Mouse (Mus musculus) spleen, adult 2 months (tissue): ENCODE results near the gene Tlcd1. TPM values are rescaled to one million over a fixed set of nuclear protein-coding genes. Genes with fewer than 3 reads are reported as not detected.

Experiments used
- DNase-seq, 2 experiments: peaks; one replicate each; pipeline versions ENCODE4 v3.0.0 to v3.0.0-alpha.2; 2012 to 2021; ENCODE audit warnings: low spot score in 2 of 2, low read depth in 1 of 2
- H3K27ac ChIP-seq: fragments of 200-500 bp; 2 replicates; pipeline ENCODE4 v1.5.1; 2012; ENCODE audit warnings: low read length, inconsistent platforms; ENCODE audit not compliant: insufficient read depth
- H3K27me3 ChIP-seq: fragments of 200-500 bp; 2 replicates; pipeline ENCODE4 v1.6.1; 2012; ENCODE audit warnings: mild to moderate bottlenecking, moderate library complexity, low read length, inconsistent platforms; ENCODE audit not compliant: control insufficient read depth, insufficient read depth
- H3K36me3 ChIP-seq: fragments of 200-500 bp; 2 replicates; pipeline ENCODE4 v1.6.1; 2012; ENCODE audit warnings: mild to moderate bottlenecking, low read length, inconsistent platforms; ENCODE audit not compliant: control insufficient read depth, insufficient read depth
- H3K4me1 ChIP-seq: fragments of 200-500 bp; 2 replicates; pipeline ENCODE4 v1.6.1; 2011; ENCODE audit warnings: inconsistent platforms; ENCODE audit not compliant: control insufficient read depth, insufficient read depth, insufficient read length
- H3K4me3 ChIP-seq: fragments of 200-500 bp; 2 replicates; pipeline ENCODE4 v1.5.1; 2011; ENCODE audit warnings: mild to moderate bottlenecking, inconsistent platforms; ENCODE audit not compliant: insufficient read depth, insufficient read length; ENCODE audit errors: extremely low read depth
- CTCF ChIP-seq: fragments of 200-500 bp; IDR thresholded peaks from 2 replicates; pipeline ENCODE4 v1.5.1; 2011; ENCODE audit warnings: mild to moderate bottlenecking, inconsistent platforms; ENCODE audit not compliant: insufficient read depth, insufficient read length, insufficient replicate concordance; ENCODE audit errors: extremely low read depth
- POLR2A ChIP-seq: fragments of 200-500 bp; IDR thresholded peaks from 2 replicates; pipeline ENCODE4 v1.6.1; 2011; ENCODE audit warnings: low read depth, low read length, inconsistent platforms
- WGBS: fragments of 180-500 bp; shearing (Covaris S2); methylation state at CpG from one replicate; pipeline ENCODE4 v1.1.7; 2018; 5-methylcytosine and 5-hydroxymethylcytosine counted together
- polyA plus RNA-seq: library from polyadenylated mRNA; depleted of rRNA; stranded (reverse); fragments of >200 nt; gene quantifications from 2 replicates; pipeline ENCODE4 v1.2.3, GENCODE M21; 2012

The Tlcd1 gene
- polyA plus RNA-seq, 1 experiment, result 10.4 TPM

GRCm38 (mm10) chr11:78137584-78137983 lies 38.9 kb upstream of the Tlcd1 start:
- TF ChIP-seq POLR2A, result no peak
- no peak for TF ChIP-seq CTCF
- Histone ChIP-seq H3K36me3 (no peaks in the 10 kb centered on the region), H3K4me3 (no peak overlapping the region), H3K27me3 (no peaks in the 10 kb centered on the region), H3K4me1 (no peaks in the 10 kb centered on the region), H3K27ac (no peak overlapping the region)
- DNase-seq, result no peak
- 89% methylated on average over 4 of the region's 4 CpGs for WGBS

- Histone ChIP-seq H3K36me3 (no peaks in the 10 kb centered on the region), H3K4me1 (no peaks in the 10 kb centered on the region), H3K27ac (no peak overlapping the region), H3K4me3 (no peak overlapping the region), H3K27me3 (no peaks in the 10 kb centered on the region)
- no peak for TF ChIP-seq CTCF
- TF ChIP-seq POLR2A, result no peak
- no peak for DNase-seq
- WGBS, result 90% methylated on average over 3 of the region's 3 CpGs
Measured at GRCm38 (mm10) chr11:78138023-78138422, 38.5 kb upstream of the Tlcd1 start.

- no peak for DNase-seq
- 60% methylated on average over 5 of the region's 5 CpGs for WGBS
- no peak overlapping the region for H3K27ac ChIP-seq
- no peak overlapping the region for H3K4me3 ChIP-seq
- H3K27me3 ChIP-seq, result no peaks in the 10 kb centered on the region
- peaks cover 8% of the 10 kb centered on the region for H3K36me3 ChIP-seq
- no peaks in the 10 kb centered on the region for H3K4me1 ChIP-seq
- no peak for TF ChIP-seq POLR2A
- TF ChIP-seq CTCF, result no peak
Measured at GRCm38 (mm10) chr11:78140665-78141064, 35.8 kb upstream of the Tlcd1 start.

- no peak for DNase-seq
- H3K4me1 ChIP-seq, result no peaks in the 10 kb centered on the region
- H3K4me3 ChIP-seq, result no peak overlapping the region
- H3K27ac ChIP-seq, result no peak overlapping the region
- TF ChIP-seq CTCF (no peak), POLR2A (no peak)
- 94% methylated on average over 2 of the region's 2 CpGs for WGBS
- no peaks in the 10 kb centered on the region for H3K27me3 ChIP-seq
- H3K36me3 ChIP-seq, result peaks cover 8% of the 10 kb centered on the region
Measured at GRCm38 (mm10) chr11:78143520-78143919, 33.0 kb upstream of the Tlcd1 start.

GRCm38 (mm10) chr11:78146168-78146567 lies 30.3 kb upstream of the Tlcd1 start:
- Histone ChIP-seq H3K4me1 (no peaks in the 10 kb centered on the region), H3K4me3 (no peak overlapping the region), H3K36me3 (peaks cover 8% of the 10 kb centered on the region), H3K27ac (no peak overlapping the region), H3K27me3 (no peaks in the 10 kb centered on the region)
- no peak for DNase-seq
- TF ChIP-seq CTCF (no peak), POLR2A (no peak)
- WGBS, result 91% methylated on average over 5 of the region's 5 CpGs

- Histone ChIP-seq H3K4me3 (no peak overlapping the region), H3K4me1 (no peaks in the 10 kb centered on the region), H3K27me3 (no peaks in the 10 kb centered on the region), H3K36me3 (peaks cover 8% of the 10 kb centered on the region), H3K27ac (no peak overlapping the region)
- no peak for DNase-seq
- 89% methylated on average over 6 of the region's 6 CpGs for WGBS
- TF ChIP-seq POLR2A (no peak), CTCF (no peak)
Measured at GRCm38 (mm10) chr11:78146707-78147543, 29.6 kb upstream of the Tlcd1 start.

GRCm38 (mm10) chr11:78151161-78151560 lies 25.4 kb upstream of the Tlcd1 start:
- Histone ChIP-seq H3K4me3 (no peak overlapping the region), H3K27ac (no peak overlapping the region), H3K27me3 (no peaks in the 10 kb centered on the region), H3K36me3 (peaks cover 10% of the 10 kb centered on the region), H3K4me1 (no peaks in the 10 kb centered on the region)
- WGBS, result 61% methylated on average over 1 of the region's 1 CpGs
- no peak for DNase-seq
- TF ChIP-seq POLR2A (no peak), CTCF (0 out of 2 replicates have a peak, but pooled peaks have one; percentile 6)
